ENCODE assay signal across 7 mouse cellular contexts in genomic region chr13:45965594-45966432, GRCm38 (mm10). TPM values are rescaled to one million over a fixed set of nuclear protein-coding genes. Genes with fewer than 3 reads are reported as not detected.
A peak's percentile ranks its signal among the peaks of the same experiment; 100 is the strongest.
DNase-seq lines count a peak whose midpoint lies in the region; ATAC-seq and TF ChIP-seq lines count a peak whose summit lies in the region.

No protein-coding gene starts in this region.

- peak; percentile 81 for DNase-seq in 416B (ENCODE audit: low read depth)
- peak in 1 of 2 experiments; percentile 50 for DNase-seq in cerebellum, adult 2 months
- peak; percentile 16 for DNase-seq in gastrocnemius, postnatal 14 days
- DNase-seq in kidney, postnatal 14 days = peak; percentile 39
- peak; percentile 5 for DNase-seq in spleen, adult 12 weeks (ENCODE audit: low spot score)

- no peak for TF ChIP-seq POLR2A in cerebellum, adult 2 months (IDR thresholded peaks at IDR 0.05; ENCODE audit: borderline replicate concordance, insufficient read depth, low read length)

- WGBS in cerebellum, adult 2 months = under 1% methylated on average over 41 of the region's 41 CpGs

- H3K79me2 ChIP-seq in C2C12 (ENCODE audit: control insufficient read depth, insufficient read depth) = peaks cover 39% of the 10 kb centered on the region

- peak overlapping the region; percentile 77; the same call in 1 of the 2 replicates for H3K27ac ChIP-seq in cerebellum, adult 2 months (ENCODE audit: insufficient read depth, low read length)

- H3K4me3 ChIP-seq in C2C12 (ENCODE audit: insufficient read depth, poor library complexity, severe bottlenecking) = peak overlapping the region; percentile 74
- H3K4me3 ChIP-seq in cerebellum, adult 2 months (replicated peaks; ENCODE audit: insufficient read depth, low read depth, low read length) = peak overlapping the region; percentile 76

- peak; percentile 3 for ATAC-seq in megakaryocyte progenitor cell, adult 5-6 weeks (replicated peaks; ENCODE audit: poor library complexity)

- intact Hi-C loops in gastrocnemius, postnatal 14 days (cut with DNase I; ENCODE audit: low total_unique reads) = no loop called here

- H3K4me1 ChIP-seq in cerebellum, adult 2 months (ENCODE audit: control insufficient read depth, insufficient read depth, low read length) = no peaks in the 10 kb centered on the region; the same call in 1 of the 2 replicates

- H3K79me3 ChIP-seq in C2C12 (ENCODE audit: low read depth) = peaks cover 5% of the 10 kb centered on the region

- H3ac ChIP-seq in C2C12 (ENCODE audit: control insufficient read depth, insufficient read length, low read depth) = peak overlapping the region; percentile 32

- H3K36me3 ChIP-seq in C2C12 (ENCODE audit: control insufficient read depth, insufficient read depth) = no peaks in the 10 kb centered on the region

- TF ChIP-seq CTCF in C2C12 (IDR thresholded peaks at IDR 0.05; ENCODE audit: control insufficient read depth, insufficient read depth, insufficient read length) = no peak
- TF ChIP-seq CTCF in cerebellum, adult 2 months (IDR thresholded peaks at IDR 0.05; ENCODE audit: borderline replicate concordance, insufficient read depth, low read depth, low read length) = no peak

- H3K27me3 ChIP-seq in C2C12 (ENCODE audit: control insufficient read depth, insufficient read depth, insufficient read length) = no peaks in the 10 kb centered on the region
- H3K27me3 ChIP-seq in cerebellum, adult 2 months (ENCODE audit: control insufficient read depth, insufficient read depth, low read length) = no peaks in the 10 kb centered on the region

TF ChIP-seq in C2C12, 6 proteins besides CTCF, POLR2A, EP300 and RAD21:
- no peak for TF ChIP-seq CEBPB (IDR thresholded peaks at IDR 0.05; ENCODE audit: low read depth)
- TF ChIP-seq USF1 (IDR thresholded peaks at IDR 0.05; ENCODE audit: low read depth) = no peak
- no peak for TF ChIP-seq MYOD1 (IDR thresholded peaks at IDR 0.05; ENCODE audit: control insufficient read depth, insufficient read length, low read depth)
- TF ChIP-seq MYOG (IDR thresholded peaks at IDR 0.05; ENCODE audit: control insufficient read depth, extremely low read depth, insufficient read length) = no peak
- no peak for TF ChIP-seq MAX (IDR thresholded peaks at IDR 0.05)
- peak; percentile 84 for TF ChIP-seq FOSL1 (IDR thresholded peaks at IDR 0.05; ENCODE audit: insufficient read depth, low read length, poor library complexity, severe bottlenecking)
TF ChIP-seq in C2C12: peak in this region for 1.

RNA-seq across cellular contexts. Expression of gene Atxn1, which starts 1.0 kb away (rescaled TPM):
- 3.0 TPM for polyA plus RNA-seq in C2C12 (2012; fragmentation: generic; extraction: Trizol)
- polyA plus RNA-seq in cerebellum, adult 2 months (2012; rRNA removed) = 16.9 TPM in 2 replicates
- 10 to 100 TPM; 23.5 to 23.8 TPM for total RNA-seq in gastrocnemius, postnatal 14 days (2021)
- 16.8 and 22.6 TPM in 2 replicates for total RNA-seq in megakaryocyte progenitor cell, adult 5-6 weeks (2015)
- 7.2 and 13.7 TPM in 2 replicates for total RNA-seq in megakaryocyte progenitor cell, adult 5-6 weeks (2017)
